In the genomic region with DNA sequence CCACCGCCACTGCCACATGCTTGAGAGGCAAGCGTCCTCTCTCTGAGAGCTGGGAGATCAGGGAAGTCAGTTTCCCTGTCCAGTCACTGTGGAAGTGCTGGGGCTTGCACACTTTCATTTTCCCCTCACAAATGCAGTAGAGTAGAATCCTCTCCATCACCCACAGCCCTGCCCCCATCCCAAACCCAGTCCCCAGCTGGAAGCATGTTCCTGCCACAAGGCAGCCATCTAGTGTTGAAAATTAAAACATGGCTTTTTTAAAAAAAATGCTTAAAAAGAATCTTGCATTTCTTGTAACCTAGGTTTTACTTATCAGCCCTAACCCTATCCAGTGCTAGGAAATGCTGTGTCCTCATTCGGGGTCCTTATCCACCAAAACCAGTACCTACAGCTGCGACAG, we compare ENCODE assay signal across 1 mouse cellular context.
TF ChIP-seq lines count a peak whose summit lies in the region.

No protein-coding gene starts in this region.

TF ChIP-seq in MEL, 35 proteins besides CTCF, POLR2A, EP300 and RAD21 (continued from another document):
- TF ChIP-seq SIN3A (IDR thresholded peaks at IDR 0.05; ENCODE audit: low read length) (0 out of 2 replicates have a peak, but pooled peaks have one; percentile 36), ZNF384 (IDR thresholded peaks at IDR 0.05; ENCODE audit: low read depth, low read length) (peak; percentile 86), MXI1 (IDR thresholded peaks at IDR 0.05; ENCODE audit: low read depth, low read length) (no peak), POLR2AphosphoS2 (IDR thresholded peaks at IDR 0.05; ENCODE audit: low read length) (no peak), KAT2A (conservative IDR thresholded peaks at IDR 0.05; ENCODE audit: low read depth, low read length) (no peak), JUND (IDR thresholded peaks at IDR 0.05; ENCODE audit: low read depth, low read length) (no peak)
